Mouse (Mus musculus): ENCODE data around the gene Depdc1b. TPM values are rescaled to one million over a fixed set of nuclear protein-coding genes. Genes with fewer than 3 reads are reported as not detected.

Gene Depdc1b
- polyA plus RNA-seq, 1 experiment from 2014 or later = 6.4 TPM

GRCm38 (mm10) chr13:108453064-108453919, 137.2 kb downstream of the Depdc1b start:
- H3K27ac ChIP-seq (ENCODE audit: low read length) = peak overlapping the region; percentile 93
- no peak overlapping the region for H3K4me2 ChIP-seq (ENCODE audit: low read depth, low read length)
- H3K4me3 ChIP-seq (ENCODE audit: low read length) = no peak overlapping the region
- no peaks in the 10 kb centered on the region for H3K9me3 ChIP-seq (replicated peaks; ENCODE audit: control insufficient read depth, low read length)
- peak; percentile 91 for ATAC-seq (replicated peaks; ENCODE audit: extremely low read depth, insufficient read depth, low FRiP score)
- no peaks in the 10 kb centered on the region for H3K27me3 ChIP-seq (ENCODE audit: control insufficient read depth, insufficient read depth, low read length)
- H3K9ac ChIP-seq (ENCODE audit: low read length) = no peak overlapping the region
- peaks cover 28% of the 10 kb centered on the region for H3K4me1 ChIP-seq (ENCODE audit: control insufficient read depth, insufficient read depth, low read length)
- 51% methylated on average over 6 of the region's 6 CpGs for WGBS
- H3K36me3 ChIP-seq (ENCODE audit: control insufficient read depth, insufficient read depth) = no peaks in the 10 kb centered on the region

Other genes with a start within 250 kb of the Depdc1b start
- 51.3 and 58.2 TPM in 2 replicates for gene Ndufaf2, start 157.7 kb upstream of the Depdc1b start, polyA plus RNA-seq (2015; fragmentation: Nextera tagmentation; extraction: Ambion mirVana)
- 11.6 and 13.1 TPM in 2 replicates for gene Ercc8, start 157.6 kb upstream of the Depdc1b start, polyA plus RNA-seq (2015; fragmentation: Nextera tagmentation; extraction: Ambion mirVana)
- 3.3 and 4.2 TPM in 2 replicates for gene Elovl7, start 101.9 kb upstream of the Depdc1b start, polyA plus RNA-seq (2015; fragmentation: Nextera tagmentation; extraction: Ambion mirVana)
- 27.9 and 31.4 TPM in 2 replicates for gene Pde4d, start 133.6 kb downstream of the Depdc1b start, polyA plus RNA-seq (2015; fragmentation: Nextera tagmentation; extraction: Ambion mirVana)

Data from heart, embryonic 16.5 days (tissue).